Mouse (Mus musculus): ENCODE data around the gene Eral1.

GRCm38 (mm10) chr11:78053078-78053477, 27.1 kb downstream of the Eral1 start:
- TF ChIP-seq CTCF (IDR thresholded peaks at IDR 0.05; ENCODE audit: insufficient read depth, low read depth, low read length) (no peak), POLR2A (IDR thresholded peaks at IDR 0.05; ENCODE audit: insufficient read depth, low read depth, low read length) (no peak)

Data from olfactory bulb, adult 2 months (tissue).